Mouse (Mus musculus): ENCODE measurements at regions not wholly inside any gene's neighbourhood (a gene's known extent, or its start where the extent isn't known, plus 50 kb on each side); places are given as distances from the start of the nearest gene placed in this dataset.

DNA sequence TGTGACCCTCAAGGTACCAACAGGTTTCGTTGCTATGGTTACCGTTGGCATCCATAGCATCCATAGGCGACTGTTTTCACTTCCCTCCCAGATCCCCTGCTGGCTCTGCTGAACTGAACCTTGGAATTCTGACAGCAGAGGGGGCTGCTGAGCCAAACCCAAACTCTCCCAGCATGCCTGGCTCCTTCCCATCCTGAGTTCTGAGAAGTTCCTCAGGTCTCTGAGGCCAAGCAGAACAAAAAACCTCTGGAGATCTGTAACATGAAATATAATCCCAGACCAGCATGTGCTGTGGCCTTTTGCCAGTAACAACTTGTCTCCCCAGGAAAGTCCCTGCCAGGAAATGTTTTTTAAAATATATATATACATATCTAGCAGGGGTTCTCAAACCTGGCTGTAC is 56.1 kb upstream of the Clint1 start:
- H3K4me2 ChIP-seq (ENCODE audit: low read depth, low read length, poor library complexity, severe bottlenecking), result no peak overlapping the region

DNA sequence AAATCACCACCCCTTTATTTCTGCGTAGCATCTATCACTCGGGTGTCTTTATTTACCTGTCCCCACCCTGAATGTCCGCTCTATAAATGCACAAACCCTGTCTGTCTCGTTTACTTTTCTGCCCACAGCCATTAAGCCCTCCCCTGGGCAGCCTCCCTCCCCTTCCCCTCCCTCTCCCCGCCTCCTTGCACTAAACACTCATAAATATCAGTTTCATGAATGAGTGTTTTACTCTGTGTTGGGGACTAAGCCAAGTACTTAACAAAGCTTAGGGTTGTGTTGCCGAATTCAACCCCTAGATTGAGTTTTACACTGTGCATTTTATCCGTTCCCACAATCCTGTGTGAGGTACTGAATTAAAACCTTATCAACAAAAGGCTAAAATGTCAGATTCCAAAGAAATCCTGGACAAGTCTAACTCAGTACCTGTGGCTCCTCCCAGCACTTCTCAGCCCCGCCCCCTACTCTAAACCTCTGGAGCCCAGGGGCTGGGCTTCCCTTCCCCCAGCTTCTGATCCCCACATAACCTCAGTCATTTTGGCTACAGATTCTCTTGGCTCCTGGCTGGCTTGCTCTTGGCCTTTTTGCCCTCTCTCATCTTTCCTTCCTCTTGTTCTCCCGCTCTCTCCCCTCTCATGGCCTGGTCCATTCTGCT is 52.0 kb upstream of the Clint1 start:
- DNase-seq (ENCODE audit: low spot score) (no peak), ATAC-seq (ENCODE audit: low FRiP score) (no peak)
- Histone ChIP-seq H3K36me3 (ENCODE audit: insufficient read depth, low read length) (no peaks in the 10 kb centered on the region), H3K27me3 (ENCODE audit: insufficient read depth, low read length) (no peaks in the 10 kb centered on the region), H3K9me3 (ENCODE audit: low read length) (no peaks in the 10 kb centered on the region), H3K4me2 (ENCODE audit: low read depth, low read length, poor library complexity, severe bottlenecking) (no peak overlapping the region), H3K4me1 (ENCODE audit: insufficient read depth, low read length) (no peaks in the 10 kb centered on the region), H3K27ac (ENCODE audit: low read depth, low read length) (no peak overlapping the region), H3K9ac (replicated peaks; ENCODE audit: low read length, poor library complexity, severe bottlenecking) (no peak overlapping the region), H3K4me3 (ENCODE audit: low read depth, low read length) (no peak overlapping the region)
- WGBS, result 24% methylated on average over 9 of the region's 9 CpGs
- no peak for TF ChIP-seq CTCF (IDR thresholded peaks at IDR 0.05)

More for the DNA sequence above, 56.1 kb upstream of the Clint1 start:
- H3K36me3 ChIP-seq (ENCODE audit: insufficient read depth, low read length), result no peaks in the 10 kb centered on the region
- no peaks in the 10 kb centered on the region for H3K27me3 ChIP-seq (ENCODE audit: insufficient read depth, low read length)
- no peaks in the 10 kb centered on the region for H3K9me3 ChIP-seq (ENCODE audit: low read length)
- WGBS, result 7% methylated on average over 3 of the region's 3 CpGs
- peak; percentile 70 for DNase-seq (ENCODE audit: low spot score)
- H3K27ac ChIP-seq (ENCODE audit: low read depth, low read length), result no peak overlapping the region
- TF ChIP-seq CTCF (IDR thresholded peaks at IDR 0.05), result peak; percentile 74
- no peak overlapping the region for H3K9ac ChIP-seq (replicated peaks; ENCODE audit: low read length, poor library complexity, severe bottlenecking)
- ATAC-seq (ENCODE audit: low FRiP score), result no peak
- H3K4me1 ChIP-seq (ENCODE audit: insufficient read depth, low read length), result no peaks in the 10 kb centered on the region
- no peak overlapping the region for H3K4me3 ChIP-seq (ENCODE audit: low read depth, low read length)

Data from midbrain, postnatal 0 days (tissue).